Mouse (Mus musculus) c-Kit-positive CD71-negative TER-119-negative erythroid progenitor cells, embryonic 14.5 days (primary cell): ENCODE data around the gene Tsnax.

Experiments
- DNase-seq: peaks from one replicate; pipeline ENCODE4 v3.0.0-alpha.2; 2013; ENCODE audit warnings: low read depth

Tsnax gene

GRCm38 (mm10) chr8:125043394-125043793 lies 30.6 kb downstream of the Tsnax start:
- DNase-seq, result no peak

GRCm38 (mm10) chr8:125043935-125044334 lies 31.1 kb downstream of the Tsnax start:
- no peak for DNase-seq

- DNase-seq, result no peak
These were observed 33.0 kb downstream of the Tsnax start for GRCm38 (mm10) chr8:125045760-125046159.

DNA sequence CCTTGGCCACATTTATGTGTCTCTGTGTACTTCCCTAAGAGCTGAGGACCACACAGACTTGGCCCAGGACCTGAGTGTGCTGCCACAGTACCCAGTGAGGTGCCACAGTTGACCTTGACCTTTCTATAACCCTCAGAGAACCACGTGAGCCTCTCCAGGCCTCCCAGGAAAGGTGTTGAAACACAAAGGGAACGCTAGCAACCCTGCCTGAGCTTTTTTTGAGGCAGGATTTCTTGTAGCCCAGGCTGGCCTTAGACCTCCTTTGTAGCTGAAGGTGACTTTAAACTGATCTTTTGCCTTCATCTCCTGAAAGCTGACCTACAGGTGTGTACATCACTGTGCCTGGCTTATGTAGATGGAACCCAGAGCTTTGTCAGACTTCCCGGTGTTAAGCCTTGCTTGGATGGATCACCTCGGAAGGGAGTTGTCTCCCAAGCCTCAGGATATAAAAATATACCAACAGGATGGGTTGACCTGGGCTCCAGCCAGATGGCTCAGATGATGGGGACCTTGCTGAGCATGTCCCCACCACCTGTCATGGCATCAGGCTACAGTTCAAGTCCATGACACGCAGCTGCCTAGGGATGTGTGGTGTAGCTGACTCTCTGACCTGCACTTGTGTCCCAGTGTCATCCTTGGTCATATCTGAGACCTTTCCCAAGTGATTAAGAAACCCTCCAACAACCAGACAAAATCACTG lies 36.4 kb downstream of the Tsnax start:
- no peak for DNase-seq

DNA sequence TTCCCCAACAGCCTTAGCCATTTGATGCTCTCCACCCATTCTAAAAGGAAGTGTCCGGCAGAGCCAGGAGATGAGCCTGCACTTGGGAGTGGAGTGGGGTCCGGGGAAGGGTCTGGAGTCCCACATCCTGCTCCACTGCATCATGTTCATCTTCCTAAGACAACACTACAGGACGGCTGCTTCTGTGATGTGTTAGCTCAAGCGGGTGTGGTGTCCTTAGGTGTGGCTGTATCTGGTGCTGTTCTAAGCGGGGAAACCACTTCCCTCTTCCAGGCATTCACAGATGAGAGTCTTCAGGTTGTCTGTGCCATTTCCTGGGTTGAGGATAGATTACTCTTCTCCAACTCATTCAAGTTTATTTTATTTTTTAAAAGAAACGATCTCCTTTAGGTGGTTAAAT lies 37.0 kb downstream of the Tsnax start:
- no peak for DNase-seq

- peak; percentile 55 for DNase-seq
These were observed 39.2 kb downstream of the Tsnax start for GRCm38 (mm10) chr8:125052026-125052425.

DNA sequence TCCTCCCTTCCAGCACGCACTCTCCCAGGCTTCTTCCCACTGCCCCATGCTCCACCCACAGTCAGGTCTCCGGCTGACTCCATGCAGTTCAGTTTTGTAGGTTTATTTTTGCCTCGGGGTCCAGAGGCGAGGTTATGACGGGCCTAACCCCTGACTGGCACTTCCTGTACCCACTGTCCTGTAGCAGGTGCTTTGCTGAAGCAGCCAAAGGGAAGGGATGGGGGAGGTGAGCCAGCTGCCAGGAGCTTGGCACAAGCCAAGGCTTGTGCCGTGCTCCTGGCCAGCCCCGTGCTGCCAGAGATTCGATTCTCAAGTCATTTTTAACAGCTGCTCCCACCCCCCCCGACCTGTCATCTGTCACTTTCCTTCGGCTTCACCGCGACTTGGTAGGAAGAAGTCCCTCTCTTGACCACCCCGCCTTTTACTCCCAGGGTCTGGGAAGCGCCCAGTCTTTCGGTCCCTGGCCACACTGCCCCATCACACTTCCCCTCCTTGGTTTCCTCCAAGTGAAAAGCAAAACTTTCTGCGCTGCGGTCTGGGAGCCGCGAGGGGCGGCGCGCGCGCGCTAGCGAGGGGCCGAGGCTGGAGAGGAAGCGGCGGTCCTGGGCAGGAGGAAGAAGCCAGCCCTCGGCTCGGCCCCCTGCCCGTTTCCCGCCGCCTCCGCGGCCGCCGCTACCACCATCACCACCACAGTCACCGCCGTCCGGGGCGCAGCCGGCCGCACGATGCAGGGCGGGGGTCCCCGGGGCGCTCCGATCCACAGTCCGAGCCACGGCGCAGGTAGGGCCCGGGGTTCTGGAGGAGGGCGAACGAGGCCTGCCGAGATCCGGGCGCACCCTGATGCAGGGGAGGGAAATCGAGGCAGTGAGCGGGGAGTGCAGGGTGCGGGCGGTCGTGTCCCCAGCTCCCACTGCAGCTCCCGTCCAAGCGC lies 41.0 kb downstream of the Tsnax start, which contains the start of gene Disc1:
TSS of gene Disc1 (plus strand) at position 691 of the 931 bp plus-strand sequence.
- DNase-seq, result no peak

DNA sequence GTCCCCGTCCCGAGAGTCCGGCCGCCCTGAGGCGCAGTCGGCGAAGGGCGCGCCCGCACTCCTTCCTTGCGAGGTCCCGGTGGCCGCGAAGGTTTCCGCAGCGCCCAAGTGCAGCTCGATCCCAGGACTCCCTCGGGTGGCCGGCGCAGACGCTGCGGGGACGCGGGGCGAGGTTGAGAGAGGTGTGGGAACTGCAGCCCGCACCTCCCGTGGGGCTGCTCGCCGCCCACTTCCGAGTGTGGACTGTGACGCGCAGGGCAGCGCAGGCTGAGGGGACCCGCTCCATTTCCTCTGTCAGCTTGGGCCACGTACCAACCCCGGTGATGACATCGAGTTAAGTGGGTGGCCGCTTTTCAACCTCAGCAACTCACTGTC lies 41.6 kb downstream of the Tsnax start:
- no peak for DNase-seq

- DNase-seq, result no peak
These were observed 48.1 kb downstream of the Tsnax start for GRCm38 (mm10) chr8:125060904-125061303.

DNA sequence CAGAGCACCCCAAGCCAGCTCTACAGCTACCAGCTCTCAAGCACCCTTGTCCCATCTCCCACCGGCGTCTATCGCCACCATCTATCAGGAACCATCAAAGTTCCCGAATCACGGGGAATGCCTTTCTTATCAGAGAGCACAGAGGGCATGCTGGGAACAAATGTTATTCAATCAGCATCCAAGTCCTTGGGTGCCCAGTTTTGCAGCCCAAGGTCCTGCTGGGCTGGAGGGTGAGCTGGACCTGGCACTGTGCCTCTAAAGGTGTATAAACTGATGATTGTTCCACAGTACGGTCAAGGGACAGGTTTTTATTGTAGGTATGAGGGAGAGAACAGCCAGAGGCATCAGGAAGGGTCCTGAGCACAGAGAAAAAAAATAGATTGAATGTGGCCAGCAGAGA lies 52.8 kb downstream of the Tsnax start:
- DNase-seq, result no peak

- DNase-seq, result peak; percentile 65
These were observed 54.3 kb downstream of the Tsnax start for GRCm38 (mm10) chr8:125066913-125067595.

DNA sequence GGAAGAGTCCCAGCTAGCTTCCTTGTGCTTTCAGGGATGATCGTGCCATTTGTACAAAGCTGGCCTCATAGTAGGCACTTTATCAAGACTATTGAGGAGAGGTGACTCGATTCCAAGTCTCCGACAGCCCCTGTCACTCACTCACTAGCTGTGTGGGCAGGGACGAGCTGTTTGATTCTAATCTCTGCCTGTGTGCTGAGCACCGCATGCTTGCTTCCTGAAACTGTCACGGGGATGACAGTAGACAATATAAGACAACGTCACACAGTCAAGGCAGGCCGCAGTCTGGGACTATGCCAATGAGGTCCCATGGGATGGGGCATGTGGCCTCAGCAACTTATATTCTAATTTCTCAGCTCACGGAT lies 54.8 kb downstream of the Tsnax start:
- peak; percentile 25 for DNase-seq

GRCm38 (mm10) chr8:125068146-125068905 lies 55.5 kb downstream of the Tsnax start:
- DNase-seq, result no peak

DNA sequence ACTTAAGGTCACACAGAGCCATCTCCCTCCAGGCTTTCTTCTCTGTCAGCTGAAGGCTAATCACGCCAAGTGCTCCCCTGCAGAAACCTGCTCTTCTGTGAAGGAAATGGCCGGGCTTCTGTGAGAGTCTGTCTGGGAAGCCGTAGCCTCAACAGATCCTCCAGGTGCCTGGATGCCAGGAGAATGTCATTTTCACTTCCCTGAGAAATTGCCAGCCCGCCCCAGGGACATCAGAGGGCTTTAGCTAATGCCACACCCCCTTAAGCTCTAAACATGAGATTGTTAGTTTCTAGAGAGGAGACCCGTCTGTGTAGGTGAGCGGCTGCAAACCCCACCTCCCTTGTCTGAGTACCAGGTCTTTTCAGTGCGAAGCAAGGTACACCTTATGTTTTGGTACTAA lies 56.5 kb downstream of the Tsnax start:
- no peak for DNase-seq

DNA sequence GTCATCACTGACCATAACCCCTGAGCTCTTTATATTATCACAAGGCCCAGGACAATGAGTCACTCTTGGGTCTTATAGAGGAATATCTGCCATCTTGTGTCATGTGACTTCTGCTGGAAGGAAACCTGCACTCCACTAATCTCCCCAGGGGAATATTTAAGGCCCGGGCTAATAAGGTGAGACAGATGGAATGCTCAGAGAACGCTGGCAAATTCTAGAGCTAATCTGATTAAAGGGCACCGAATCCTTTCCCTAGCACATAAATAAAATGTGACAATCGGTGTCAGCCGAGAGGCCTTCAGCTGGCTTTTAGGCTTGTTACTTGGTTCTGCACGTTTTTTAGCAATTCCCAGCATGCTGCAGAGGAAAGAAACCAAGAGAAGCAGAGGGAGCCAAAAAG lies 56.9 kb downstream of the Tsnax start:
- no peak for DNase-seq

DNA sequence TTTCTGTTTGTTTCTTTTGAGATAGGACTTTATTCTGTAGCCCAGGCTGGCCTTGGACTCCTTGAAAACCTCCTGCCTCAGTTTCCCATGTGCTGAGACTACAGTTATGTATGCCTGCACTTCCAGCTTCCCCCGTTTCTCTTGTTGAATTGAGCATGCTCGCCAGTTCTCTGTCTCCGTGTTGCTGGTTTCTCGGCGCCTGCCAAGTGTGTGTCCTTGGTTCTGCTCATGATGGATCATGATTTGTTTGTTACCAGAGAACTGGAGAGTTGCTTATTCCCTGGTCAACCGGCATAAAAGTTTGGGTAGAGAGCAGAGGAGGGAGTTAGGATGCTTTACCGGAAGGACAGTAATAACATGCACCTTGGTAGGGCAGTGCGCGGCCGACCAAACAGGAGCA lies 61.3 kb downstream of the Tsnax start:
- no peak for DNase-seq

- no peak for DNase-seq
These were observed 61.8 kb downstream of the Tsnax start for GRCm38 (mm10) chr8:125074581-125074980.

DNA sequence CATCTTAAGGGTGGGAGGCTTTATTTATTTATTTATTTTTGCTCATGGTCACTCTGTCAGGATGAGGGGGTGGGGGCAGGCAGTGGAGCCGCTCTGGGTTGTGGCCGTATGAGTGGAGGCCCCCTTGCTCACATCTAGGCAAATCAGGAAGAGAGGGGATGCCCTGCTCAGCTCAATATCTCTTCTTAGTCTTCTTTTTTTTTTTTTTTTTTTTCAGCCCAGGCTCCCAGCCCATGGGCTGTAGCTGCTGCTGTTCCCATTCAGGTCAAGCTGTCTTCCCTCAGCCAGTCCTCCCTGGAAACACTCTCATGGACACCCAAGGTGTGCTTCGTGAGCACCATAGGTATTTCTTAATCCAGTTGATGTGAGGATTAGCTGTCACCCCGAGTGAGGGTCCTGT lies 62.6 kb downstream of the Tsnax start:
- no peak for DNase-seq

GRCm38 (mm10) chr8:125077326-125077725 lies 64.5 kb downstream of the Tsnax start:
- no peak for DNase-seq

DNA sequence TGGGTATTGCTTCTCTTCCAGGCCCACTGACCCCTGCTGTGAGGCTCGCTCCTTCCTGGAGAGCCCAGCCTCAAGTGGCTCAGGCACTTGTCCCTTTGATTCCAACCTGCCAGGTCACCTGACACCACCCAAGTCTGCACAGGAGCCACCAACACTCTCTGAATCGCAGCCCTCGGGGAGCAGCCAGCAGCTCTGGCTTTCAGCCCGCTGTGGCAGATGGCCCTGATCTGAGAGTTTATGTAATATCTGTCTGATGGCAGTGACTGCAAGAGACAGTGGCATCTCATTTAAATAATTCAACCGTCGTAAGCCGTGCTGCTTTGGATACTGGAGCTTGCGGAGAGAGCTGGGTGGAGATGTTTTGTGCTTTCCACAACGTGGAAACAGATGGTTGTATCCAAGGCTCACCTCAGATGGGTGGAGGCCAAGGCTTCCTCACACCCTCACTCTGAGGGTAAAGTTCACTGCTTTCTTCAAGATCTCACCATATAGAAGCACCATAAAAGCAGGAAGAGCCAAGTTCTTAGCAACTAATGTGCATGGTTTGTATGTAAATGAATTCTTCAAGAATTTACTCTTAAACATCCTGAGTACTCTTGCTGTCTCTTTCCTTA lies 66.1 kb downstream of the Tsnax start:
- DNase-seq, result no peak
